Mouse (Mus musculus) spleen, adult 2 months (tissue): ENCODE measurements at regions not wholly inside any gene's neighbourhood (a gene's known extent, or its start where the extent isn't known, plus 50 kb on each side); places are given as distances from the start of the nearest gene placed in this dataset.

Source experiments
- DNase-seq, 2 experiments: peaks; one replicate each; pipeline versions ENCODE4 v3.0.0 to v3.0.0-alpha.2; 2012 to 2021; ENCODE audit warnings: low spot score in 2 of 2, low read depth in 1 of 2
- H3K27ac ChIP-seq: fragments of 200-500 bp; 2 replicates; pipeline ENCODE4 v1.5.1; 2012; ENCODE audit warnings: low read length, inconsistent platforms; ENCODE audit not compliant: insufficient read depth
- H3K27me3 ChIP-seq: fragments of 200-500 bp; 2 replicates; pipeline ENCODE4 v1.6.1; 2012; ENCODE audit warnings: mild to moderate bottlenecking, moderate library complexity, low read length, inconsistent platforms; ENCODE audit not compliant: control insufficient read depth, insufficient read depth
- H3K36me3 ChIP-seq: fragments of 200-500 bp; 2 replicates; pipeline ENCODE4 v1.6.1; 2012; ENCODE audit warnings: mild to moderate bottlenecking, low read length, inconsistent platforms; ENCODE audit not compliant: control insufficient read depth, insufficient read depth
- H3K4me1 ChIP-seq: fragments of 200-500 bp; 2 replicates; pipeline ENCODE4 v1.6.1; 2011; ENCODE audit warnings: inconsistent platforms; ENCODE audit not compliant: control insufficient read depth, insufficient read depth, insufficient read length
- H3K4me3 ChIP-seq: fragments of 200-500 bp; 2 replicates; pipeline ENCODE4 v1.5.1; 2011; ENCODE audit warnings: mild to moderate bottlenecking, inconsistent platforms; ENCODE audit not compliant: insufficient read depth, insufficient read length; ENCODE audit errors: extremely low read depth
- CTCF ChIP-seq: fragments of 200-500 bp; IDR thresholded peaks from 2 replicates; pipeline ENCODE4 v1.5.1; 2011; ENCODE audit warnings: mild to moderate bottlenecking, inconsistent platforms; ENCODE audit not compliant: insufficient read depth, insufficient read length, insufficient replicate concordance; ENCODE audit errors: extremely low read depth
- POLR2A ChIP-seq: fragments of 200-500 bp; IDR thresholded peaks from 2 replicates; pipeline ENCODE4 v1.6.1; 2011; ENCODE audit warnings: low read depth, low read length, inconsistent platforms
- WGBS: fragments of 180-500 bp; shearing (Covaris S2); methylation state at CpG from one replicate; pipeline ENCODE4 v1.1.7; 2018; 5-methylcytosine and 5-hydroxymethylcytosine counted together

- Histone ChIP-seq H3K36me3 (no peaks in the 10 kb centered on the region), H3K27ac (no peak overlapping the region), H3K4me1 (no peaks in the 10 kb centered on the region), H3K4me3 (no peak overlapping the region), H3K27me3 (no peaks in the 10 kb centered on the region)
- TF ChIP-seq POLR2A (no peak), CTCF (no peak)
- DNase-seq = no peak
- WGBS = 94% methylated on average over 9 of the region's 9 CpGs
Observed at GRCm38 (mm10) chr10:111743291-111743690, 229.2 kb upstream of the Krr1 start.

- no peak for DNase-seq
- no peak overlapping the region for H3K27ac ChIP-seq
- no peaks in the 10 kb centered on the region for H3K4me1 ChIP-seq
- no peaks in the 10 kb centered on the region for H3K27me3 ChIP-seq
- TF ChIP-seq POLR2A (no peak), CTCF (no peak)
- WGBS = 86% methylated on average over 3 of the region's 3 CpGs
- no peak overlapping the region for H3K4me3 ChIP-seq
- H3K36me3 ChIP-seq = no peaks in the 10 kb centered on the region
Observed at GRCm38 (mm10) chr10:111745116-111745515, 227.3 kb upstream of the Krr1 start.

- Histone ChIP-seq H3K27me3 (no peaks in the 10 kb centered on the region), H3K4me1 (no peaks in the 10 kb centered on the region), H3K27ac (no peak overlapping the region), H3K4me3 (no peak overlapping the region), H3K36me3 (no peaks in the 10 kb centered on the region)
- no peak for DNase-seq
- no peak for TF ChIP-seq CTCF
- no peak for TF ChIP-seq POLR2A
- 45% methylated on average over 12 of the region's 12 CpGs for WGBS
Observed at GRCm38 (mm10) chr10:111746067-111746878, 226.2 kb upstream of the Krr1 start.

GRCm38 (mm10) chr10:111746879-111747477, 225.5 kb upstream of the Krr1 start:
- WGBS = 89% methylated on average over 6 of the region's 6 CpGs
- DNase-seq = no peak
- Histone ChIP-seq H3K36me3 (no peaks in the 10 kb centered on the region), H3K4me1 (no peaks in the 10 kb centered on the region), H3K27ac (no peak overlapping the region), H3K4me3 (no peak overlapping the region), H3K27me3 (no peaks in the 10 kb centered on the region)
- TF ChIP-seq POLR2A (no peak), CTCF (no peak)

- H3K4me3 ChIP-seq = no peak overlapping the region
- H3K27me3 ChIP-seq = no peaks in the 10 kb centered on the region
- H3K27ac ChIP-seq = no peak overlapping the region
- TF ChIP-seq POLR2A (no peak), CTCF (no peak)
- DNase-seq = no peak
- H3K36me3 ChIP-seq = no peaks in the 10 kb centered on the region
- WGBS = 79% methylated on average over 3 of the region's 3 CpGs
- H3K4me1 ChIP-seq = no peaks in the 10 kb centered on the region
Observed at GRCm38 (mm10) chr10:111748482-111748881, 224.0 kb upstream of the Krr1 start.

- Histone ChIP-seq H3K27me3 (no peaks in the 10 kb centered on the region), H3K4me3 (no peak overlapping the region), H3K27ac (no peak overlapping the region), H3K4me1 (no peaks in the 10 kb centered on the region), H3K36me3 (no peaks in the 10 kb centered on the region)
- no peak for DNase-seq
- TF ChIP-seq POLR2A (no peak), CTCF (no peak)
- WGBS = 93% methylated on average over 2 of the region's 2 CpGs
Observed at GRCm38 (mm10) chr10:111753646-111754045, 218.8 kb upstream of the Krr1 start.

- DNase-seq = no peak
- Histone ChIP-seq H3K4me3 (no peak overlapping the region), H3K27ac (no peak overlapping the region), H3K4me1 (no peaks in the 10 kb centered on the region), H3K36me3 (no peaks in the 10 kb centered on the region), H3K27me3 (no peaks in the 10 kb centered on the region)
- TF ChIP-seq CTCF (no peak), POLR2A (no peak)
- 73% methylated on average over 1 of the region's 1 CpGs for WGBS
Observed at GRCm38 (mm10) chr10:111755964-111756363, 216.5 kb upstream of the Krr1 start.
